Mouse (Mus musculus): ENCODE data around the gene Chd9.

The Chd9 gene

DNA sequence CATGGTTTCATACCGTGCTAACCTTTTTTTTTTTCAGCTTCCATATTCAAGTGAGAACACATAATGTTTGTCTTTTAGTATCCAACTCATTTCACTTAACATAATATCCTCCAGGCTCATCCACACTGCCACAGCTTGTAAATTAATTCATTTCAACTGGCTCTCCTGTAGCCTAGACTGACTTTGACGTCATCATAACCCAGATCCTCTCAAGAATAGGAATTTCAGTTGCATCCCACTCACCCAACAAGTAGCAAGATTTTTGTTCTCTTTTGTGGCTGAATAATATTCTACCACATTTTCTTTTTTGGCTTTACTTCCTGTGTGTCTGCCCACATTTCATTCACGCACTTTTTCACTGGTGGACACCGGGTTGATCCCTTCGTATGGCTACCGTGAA is 9.3 kb downstream of the Chd9 start:
- DNase-seq (ENCODE audit: low read depth, low spot score) = peak; percentile 66

DNA sequence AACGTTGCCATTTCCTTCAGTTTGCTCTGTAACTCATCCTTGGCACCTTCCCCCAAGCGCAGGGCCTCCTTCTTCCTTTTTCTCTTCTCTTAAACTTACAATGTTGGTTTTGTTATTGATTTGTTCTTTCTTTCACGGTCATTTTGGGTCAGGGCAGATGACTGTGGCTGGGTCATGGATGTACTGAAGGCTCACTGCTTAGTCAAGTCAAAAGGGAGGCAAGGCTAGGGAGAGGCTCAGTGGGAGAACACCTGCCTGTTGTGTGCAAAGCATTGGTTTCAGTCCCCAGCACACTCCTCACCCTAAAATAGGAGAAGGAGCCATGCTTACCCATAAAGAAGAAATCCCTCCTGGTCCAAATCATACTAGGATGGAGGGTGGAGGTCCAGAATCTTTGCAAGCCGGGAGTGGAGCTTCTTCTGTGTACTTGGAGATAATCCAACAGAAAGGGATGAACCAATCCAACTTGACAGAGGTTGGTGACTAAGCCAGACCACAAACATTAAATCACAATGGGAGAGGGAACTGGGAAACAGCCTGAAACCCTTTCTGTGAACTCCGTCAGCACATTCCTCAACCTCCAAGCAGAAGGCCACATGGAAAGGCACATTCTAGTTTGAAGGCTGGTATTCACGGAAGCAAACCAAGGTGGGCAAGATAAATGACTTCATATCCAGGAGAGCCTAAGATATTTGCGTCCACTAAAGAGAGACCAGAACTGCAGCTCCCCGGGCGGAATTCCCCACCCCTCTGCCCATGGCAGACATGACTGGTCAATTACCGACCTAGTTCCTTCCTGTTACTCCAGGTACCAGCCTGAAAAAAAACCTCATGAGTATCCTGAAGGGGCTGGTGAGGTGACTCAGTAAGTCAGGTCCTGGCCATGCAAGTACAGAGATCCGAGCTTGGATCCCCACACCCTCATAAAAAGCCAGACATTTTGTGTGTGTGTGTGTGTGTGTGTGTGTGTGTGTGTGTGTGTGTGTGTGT is 11.9 kb downstream of the Chd9 start:
- no peak for DNase-seq (ENCODE audit: low read depth, low spot score)

DNA sequence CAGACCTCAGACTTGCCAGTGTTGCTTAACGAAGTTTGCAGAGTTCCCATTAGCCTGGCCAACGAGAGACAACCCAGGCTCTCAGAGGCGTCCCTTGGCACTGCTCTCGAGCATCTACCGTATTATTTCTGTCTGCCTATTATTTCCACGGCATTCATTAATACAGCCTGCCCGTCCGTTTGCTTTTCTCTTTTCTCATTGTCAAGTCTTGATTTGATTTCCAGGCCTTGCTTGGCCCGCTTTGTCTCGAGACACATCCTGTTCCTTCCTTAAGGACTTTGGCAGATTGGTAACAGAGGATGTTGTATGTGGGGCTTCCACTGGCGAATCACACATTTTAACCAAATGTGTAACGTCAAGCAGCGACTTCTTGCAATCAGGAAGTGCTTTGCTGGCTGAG is 13.2 kb downstream of the Chd9 start:
- no peak for DNase-seq (ENCODE audit: low read depth, low spot score)

GRCm38 (mm10) chr8:90843127-90843526 is 15.0 kb downstream of the Chd9 start:
- DNase-seq (ENCODE audit: low read depth, low spot score) = peak; percentile 30

DNA sequence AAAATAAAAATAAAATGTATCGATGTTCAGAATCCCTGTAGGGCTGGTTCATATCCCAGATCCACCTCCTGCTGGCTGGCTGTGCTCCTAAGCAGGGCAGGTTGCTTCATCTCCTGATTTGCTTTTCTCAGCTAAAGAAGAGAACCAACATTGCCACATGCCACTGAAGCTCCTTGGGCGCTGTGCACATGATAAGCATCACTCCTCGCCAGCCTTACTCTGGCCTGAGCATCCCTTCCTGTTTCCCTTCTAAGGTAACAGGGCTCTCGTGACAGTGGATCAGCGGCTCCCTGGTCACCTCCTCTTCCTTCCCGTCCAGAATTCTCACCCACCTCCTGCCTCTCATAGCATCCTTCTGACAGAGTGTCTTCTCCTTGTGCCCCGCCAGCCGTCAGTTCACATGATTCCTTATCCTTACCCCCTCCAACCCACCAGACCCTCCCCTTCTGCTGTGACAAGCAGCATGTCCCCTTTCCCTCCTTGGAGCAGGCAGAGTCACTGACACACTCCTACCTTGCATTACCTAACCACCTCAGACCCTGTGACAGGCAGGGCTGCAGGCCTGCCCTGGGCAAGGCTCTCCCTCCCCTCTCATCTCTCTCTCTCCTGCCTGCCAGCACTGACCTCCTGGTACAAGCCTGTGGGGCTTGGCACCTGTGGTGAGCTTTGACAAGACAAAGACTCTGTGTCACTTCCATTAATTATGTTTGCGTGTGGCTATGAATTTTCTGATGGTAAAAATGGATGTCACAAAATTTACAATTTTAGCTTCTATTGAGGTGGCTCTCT is 16.2 kb downstream of the Chd9 start:
- DNase-seq (ENCODE audit: low read depth, low spot score) = peak; percentile 79

DNA sequence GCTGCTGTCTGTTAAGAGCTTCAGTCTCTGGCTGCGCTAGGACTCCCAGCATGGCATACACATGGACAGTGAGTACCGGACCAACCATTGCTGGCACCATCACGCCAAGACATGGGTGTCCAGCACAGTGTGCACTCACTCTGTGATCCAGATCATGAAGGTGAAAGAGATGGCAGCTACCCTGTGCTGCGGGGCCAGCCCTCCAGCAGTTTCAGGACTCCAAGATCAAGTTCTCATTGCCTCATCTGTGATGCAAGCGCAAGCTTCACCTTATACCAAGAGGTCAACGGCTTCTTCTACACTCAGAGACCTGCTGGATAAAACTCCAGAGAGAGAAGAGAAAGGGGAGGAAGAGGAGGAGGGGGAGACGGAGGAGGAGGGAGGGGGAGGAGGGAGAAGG is 19.8 kb downstream of the Chd9 start:
- DNase-seq (ENCODE audit: low read depth, low spot score) = no peak

- peak; percentile 89 for DNase-seq (ENCODE audit: low read depth, low spot score)
These were observed 21.4 kb downstream of the Chd9 start for GRCm38 (mm10) chr8:90849462-90850050.

DNA sequence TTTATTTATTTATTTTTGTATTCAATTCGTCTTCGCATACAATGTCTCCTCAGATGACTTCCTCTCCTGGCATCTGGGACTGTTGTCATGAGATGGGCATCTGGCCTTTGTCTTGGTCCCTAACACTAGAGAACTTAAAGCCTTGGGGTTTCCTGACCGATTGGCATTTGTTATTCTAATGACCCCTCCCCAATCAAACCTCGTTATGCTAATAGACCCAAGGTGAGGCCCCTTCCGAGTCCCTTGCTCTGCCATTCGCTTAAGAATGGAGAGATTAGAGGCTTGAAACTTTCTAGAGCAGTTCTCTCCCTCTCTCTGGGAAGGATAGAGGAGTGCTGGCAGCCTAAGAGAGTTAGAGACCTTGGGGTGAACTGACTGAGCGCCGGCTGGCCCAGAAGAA is 23.4 kb downstream of the Chd9 start:
- DNase-seq (ENCODE audit: low read depth, low spot score) = no peak

DNA sequence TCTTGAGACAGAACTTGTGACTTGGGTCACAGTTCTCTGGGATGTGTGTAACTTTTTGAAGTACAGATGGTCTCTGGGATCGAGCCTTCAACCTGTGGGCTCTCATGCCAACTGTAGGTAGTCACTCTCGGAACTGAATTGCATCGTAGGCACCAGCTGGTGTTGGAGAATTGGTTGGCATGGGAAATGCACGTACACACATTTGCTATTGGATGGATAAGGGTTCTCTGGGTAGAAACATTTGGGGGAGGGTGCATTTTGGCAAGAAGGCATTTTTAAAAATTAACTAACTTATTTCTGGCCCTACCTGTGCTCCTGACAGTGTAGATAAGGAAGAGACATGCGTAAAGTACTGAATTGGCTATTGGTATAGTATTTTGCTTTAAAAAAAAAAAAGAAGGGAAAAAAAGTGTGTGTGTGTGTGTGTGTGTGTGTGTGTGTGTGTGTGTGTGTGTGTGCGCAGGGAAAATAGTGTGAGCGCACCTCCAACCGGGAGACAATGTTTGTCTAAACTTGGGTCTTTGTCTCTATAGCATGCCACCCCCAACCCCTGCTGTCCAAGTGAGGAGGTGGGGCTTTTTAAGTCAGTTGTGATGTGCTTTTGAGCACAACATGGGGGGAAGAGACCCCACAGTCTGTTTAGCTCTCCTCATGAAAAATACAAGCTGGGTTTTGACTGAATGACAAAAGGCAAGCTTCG is 26.0 kb downstream of the Chd9 start:
- no peak for DNase-seq (ENCODE audit: low read depth, low spot score)

DNA sequence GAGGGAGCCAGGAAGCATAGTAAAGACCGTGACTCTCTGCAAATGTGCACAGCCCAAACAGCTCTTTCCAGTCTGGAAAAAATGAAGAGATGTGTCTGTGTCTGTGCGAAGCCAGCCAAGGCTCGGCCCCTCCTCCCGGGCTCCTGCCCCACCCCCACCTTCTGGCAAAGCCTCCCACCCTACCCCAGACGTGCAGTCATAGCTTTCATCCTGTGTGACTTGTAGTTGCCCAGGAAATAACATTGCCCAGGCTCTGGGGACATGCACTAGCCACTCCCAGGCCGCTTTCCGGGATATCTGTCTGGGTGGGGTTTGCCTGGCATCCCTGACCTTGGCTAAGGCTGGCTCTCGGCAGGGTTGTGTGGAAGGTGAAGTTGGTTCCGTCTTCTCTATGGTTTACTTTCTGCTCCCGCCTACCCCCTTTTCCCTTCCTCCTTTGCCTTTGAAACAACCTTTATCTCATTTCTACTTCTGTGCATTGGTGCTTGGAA is 26.6 kb downstream of the Chd9 start:
- DNase-seq (ENCODE audit: low read depth, low spot score) = no peak

- no peak for DNase-seq (ENCODE audit: low read depth, low spot score)
These were observed 28.0 kb downstream of the Chd9 start for GRCm38 (mm10) chr8:90856171-90856570.

DNA sequence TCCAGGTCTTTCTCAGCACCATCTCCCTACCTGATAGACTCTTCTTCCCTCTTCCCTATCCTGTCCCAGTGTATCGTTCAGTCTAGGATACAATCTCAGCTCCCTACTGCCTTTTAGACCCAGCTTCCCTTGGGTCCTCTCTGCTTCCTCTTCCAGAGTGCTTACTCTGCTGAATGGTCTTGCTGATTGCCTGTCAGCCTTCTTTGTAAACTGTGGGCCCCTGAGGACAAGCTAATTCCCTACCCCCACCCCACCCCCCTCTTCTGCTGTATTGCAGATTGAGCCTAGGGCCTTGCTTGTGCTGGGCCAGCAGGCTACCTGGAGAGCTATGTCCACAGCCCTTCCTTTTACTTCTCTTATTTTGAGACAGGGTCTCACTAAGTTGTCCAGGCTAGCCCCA is 28.8 kb downstream of the Chd9 start:
- DNase-seq (ENCODE audit: low read depth, low spot score) = no peak

DNA sequence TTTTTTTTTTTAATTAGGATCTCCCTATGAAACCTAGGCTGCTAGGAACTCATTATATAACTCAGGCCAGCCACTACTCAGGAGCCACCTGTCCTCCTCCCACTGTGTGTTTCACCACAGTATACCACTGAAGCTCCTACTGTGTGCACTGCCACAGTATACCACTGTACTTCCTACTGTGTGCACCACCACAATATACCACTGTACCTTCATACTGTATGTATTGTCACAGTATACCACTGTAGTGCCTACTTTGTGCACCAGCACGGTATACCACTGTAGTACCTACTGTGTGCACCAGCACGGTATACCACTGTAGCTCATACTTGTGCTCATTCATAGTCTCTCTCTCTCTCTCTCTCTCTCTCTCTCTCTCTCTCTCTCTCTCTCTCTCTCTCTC is 29.9 kb downstream of the Chd9 start:
- DNase-seq (ENCODE audit: low read depth, low spot score) = no peak

DNA sequence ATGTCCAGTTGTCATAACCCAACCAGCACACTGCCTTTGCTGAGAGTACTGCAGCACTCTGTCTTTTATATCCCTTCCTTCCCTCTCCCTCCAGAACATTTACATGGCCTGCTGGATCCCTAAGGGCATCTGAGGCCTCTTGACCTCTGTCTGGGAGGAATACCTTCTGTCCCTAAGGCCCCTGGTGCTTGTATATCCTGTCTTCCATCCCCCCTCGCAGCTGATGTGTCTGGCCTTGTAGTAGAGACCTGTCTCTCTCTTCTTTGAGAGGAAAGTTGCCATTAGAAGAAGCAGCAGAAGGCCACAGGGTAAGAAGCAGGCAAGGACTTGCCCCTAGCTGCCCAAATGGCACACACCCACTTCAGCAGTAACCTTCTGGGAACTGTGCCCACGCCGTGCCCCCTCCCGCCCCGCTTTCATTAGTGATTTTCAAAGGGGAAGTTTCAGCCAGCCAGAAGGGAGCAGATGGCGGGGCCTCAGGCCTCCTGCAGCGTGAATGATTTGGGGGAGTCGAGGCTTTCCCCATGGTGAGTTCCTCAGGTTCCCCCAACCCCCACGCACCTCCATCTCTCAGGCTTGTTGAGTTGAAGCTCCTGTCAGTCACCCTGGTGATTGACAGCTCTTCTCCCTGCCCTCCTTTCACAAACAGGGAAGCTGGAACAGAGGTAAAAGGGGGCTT is 33.3 kb downstream of the Chd9 start:
- peak; percentile 74 for DNase-seq (ENCODE audit: low read depth, low spot score)

DNA sequence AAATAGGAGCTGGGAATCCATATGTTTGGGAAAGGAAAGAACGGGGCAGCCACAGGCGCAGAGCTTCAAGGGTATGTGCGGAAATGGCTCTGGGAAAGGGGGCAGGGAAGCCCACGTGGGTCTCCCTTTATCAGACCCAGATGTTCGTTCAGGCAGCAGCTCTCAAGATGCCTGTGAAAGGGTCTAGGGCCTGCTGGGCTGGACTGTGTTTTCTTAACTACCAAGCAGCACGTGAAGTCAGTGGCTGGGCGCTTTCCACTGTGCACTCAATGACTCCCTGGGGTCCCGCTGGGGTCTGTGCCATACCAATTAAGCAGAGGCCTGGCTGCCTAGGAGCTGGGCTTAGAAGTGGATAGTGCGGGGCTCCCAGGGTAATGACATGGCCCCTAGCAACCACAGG is 33.9 kb downstream of the Chd9 start:
- no peak for DNase-seq (ENCODE audit: low read depth, low spot score)

DNA sequence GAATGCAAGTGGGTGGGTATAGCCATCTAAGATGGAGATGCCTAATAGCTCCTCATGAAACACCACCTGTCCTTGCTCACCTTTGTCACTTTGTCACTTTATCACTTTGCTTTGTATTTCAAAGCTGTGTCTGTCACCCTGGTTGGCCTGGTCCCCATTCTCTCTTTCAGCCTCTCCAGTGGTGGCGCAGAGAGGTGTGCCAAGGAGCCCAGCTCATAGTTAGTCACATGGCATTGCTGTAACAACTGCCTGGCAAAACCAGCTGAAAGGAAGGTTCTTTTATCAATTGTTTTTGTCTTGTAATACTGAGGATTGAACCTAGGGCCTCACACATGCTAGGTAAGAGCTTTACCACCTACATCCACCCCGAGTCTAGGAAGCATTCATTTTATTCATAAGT is 38.9 kb downstream of the Chd9 start:
- DNase-seq (ENCODE audit: low read depth, low spot score) = no peak

DNA sequence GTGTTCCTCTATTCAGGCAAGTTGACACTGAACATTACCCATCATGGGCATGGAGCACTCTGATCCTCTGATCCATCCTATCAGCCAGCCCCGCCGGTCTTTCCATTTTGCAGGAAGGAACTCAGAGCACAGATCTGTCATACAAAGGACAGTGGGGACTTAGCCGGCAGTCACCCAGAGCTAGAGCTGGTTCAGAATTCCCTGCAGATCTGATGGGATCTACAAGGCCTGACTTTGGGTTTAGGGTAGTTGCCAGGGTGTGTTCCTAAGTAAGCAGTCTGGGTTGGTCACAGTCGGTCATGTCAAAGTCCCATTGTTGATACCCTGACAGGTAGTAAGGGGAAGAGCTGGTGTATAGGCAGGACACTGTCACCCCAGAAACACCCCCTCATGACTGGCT is 39.8 kb downstream of the Chd9 start:
- DNase-seq (ENCODE audit: low read depth, low spot score) = no peak

DNA sequence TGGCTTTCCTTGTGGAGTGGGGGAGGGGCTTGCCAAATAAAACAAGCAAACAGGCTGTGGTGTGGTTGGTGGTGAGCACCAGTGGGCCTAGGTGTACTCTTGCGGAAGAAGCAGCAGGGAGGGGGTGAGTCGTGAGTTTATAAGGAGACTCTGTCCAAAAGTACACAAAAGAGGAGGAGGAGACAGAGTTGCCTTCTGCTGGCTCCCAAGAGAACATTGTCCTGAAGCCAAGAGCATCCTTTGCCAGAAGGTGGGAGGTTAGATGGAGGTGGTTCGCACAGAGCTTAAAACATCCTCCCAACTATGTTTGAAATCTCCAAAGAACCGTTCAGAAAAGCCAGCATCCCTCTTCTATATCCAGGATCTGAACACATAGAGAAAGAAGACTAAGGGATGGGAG is 40.2 kb downstream of the Chd9 start:
- peak; percentile 92 for DNase-seq (ENCODE audit: low read depth, low spot score)

DNA sequence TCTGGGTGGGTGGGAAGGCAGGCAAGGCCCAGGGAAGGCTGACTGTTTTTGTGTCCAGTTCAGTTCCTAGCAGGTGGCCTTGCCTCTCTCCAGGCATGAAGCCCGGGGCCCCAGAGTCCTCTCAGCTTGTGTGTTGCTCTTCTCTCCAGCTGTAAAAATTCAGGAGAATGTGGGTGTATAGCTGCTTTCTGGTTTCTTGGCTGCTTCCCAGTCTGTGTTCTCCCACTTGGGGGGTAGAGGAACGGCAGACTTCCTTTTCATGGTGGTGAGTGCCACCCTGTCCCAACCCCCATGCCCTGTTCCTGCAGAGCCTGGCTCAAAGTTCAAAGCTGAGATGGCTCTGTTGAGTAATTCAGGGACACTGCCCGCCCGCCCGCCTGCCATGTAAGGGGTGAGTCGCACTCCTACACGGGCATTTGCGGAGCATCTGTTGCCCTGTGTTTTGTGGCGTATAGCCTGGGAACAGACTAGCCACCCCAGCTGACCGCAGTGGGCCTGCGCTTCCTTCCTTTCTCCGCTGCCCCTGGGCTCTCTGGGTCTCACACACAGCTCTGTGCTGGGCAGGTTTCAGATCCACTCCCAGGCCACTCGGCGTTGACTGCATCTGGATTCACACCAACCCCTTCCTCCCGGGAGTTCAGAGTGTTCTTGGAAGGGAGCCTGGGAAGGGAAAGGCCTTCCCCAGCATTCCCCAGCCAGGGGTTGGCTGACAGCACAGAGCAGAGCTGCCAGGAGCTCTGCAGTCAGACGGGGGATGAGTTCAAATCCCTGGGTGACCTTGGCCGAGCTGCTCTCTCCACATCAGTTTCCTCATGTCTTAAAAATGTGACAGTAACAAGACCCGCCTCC is 41.1 kb downstream of the Chd9 start:
- peak; percentile 89 for DNase-seq (ENCODE audit: low read depth, low spot score)
